Mouse (Mus musculus) duodenum, adult 2 months (tissue): ENCODE measurements around the gene Olfr625-ps1. TPM values are rescaled to one million over a fixed set of nuclear protein-coding genes. Genes with fewer than 3 reads are reported as not detected.

Experiments
- polyA plus RNA-seq: library from polyadenylated mRNA; depleted of rRNA; stranded (reverse); fragments of >200 nt; gene quantifications from 2 replicates; pipeline ENCODE4 v1.2.3, GENCODE M21; 2012; ENCODE audit warnings: low replicate concordance; rRNA removed

Gene Olfr625-ps1
- not detected in 2 replicates for polyA plus RNA-seq

DNA sequence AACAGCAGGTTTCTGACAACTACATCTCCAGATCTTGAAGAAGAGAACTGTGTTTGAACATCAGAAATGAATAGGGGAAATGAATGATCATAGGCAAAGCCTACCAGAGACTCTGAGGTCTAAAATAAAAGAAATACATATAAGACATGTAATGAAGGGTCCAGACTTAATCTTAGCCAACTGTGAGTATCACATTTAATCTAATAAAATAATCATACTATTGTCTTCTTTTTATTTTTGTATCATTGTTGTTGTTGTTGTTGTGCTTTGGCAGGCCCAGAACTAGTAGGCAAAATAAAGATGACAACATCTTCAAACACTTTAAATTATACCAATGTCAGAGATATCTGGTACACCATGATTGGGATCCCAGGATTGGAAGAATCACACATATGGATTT lies at the start of gene Olfr625-ps1:
Olfr625-ps1 (plus strand) TSS at position 301 of the 400 bp plus-strand sequence.

DNA sequence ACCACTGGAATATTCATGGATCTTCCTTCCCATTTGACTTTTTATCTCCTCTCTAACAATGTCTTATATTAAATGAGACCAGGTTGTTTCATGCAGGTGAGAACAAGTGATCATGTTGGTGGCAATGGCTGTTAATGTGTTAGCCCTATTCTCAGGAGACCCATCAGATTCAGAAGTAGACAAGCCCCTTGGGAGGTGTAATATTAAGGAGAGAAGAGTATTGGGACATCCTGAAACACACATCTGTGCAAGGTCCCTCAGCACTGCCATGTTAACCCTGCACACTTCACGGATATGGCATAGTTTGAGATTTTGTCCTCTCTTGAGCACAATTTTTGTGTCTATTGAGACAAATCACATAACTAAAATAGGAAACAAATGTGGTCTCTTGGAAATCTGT lies 39.9 kb upstream of the Olfr625-ps1 start, which contains the start of gene Olfr622:
Olfr622 (minus strand) TSS at position 101 of the 400 bp plus-strand sequence.

GRCm38 (mm10) chr7:103663598-103663997 lies 18.9 kb upstream of the Olfr625-ps1 start, which contains the start of gene Olfr623:
Gene Olfr623 (minus strand): TSS chr7:103663698.

GRCm38 (mm10) chr7:103671091-103671490 lies 11.4 kb upstream of the Olfr625-ps1 start, which contains the start of gene Olfr624:
Gene Olfr624 (minus strand): TSS chr7:103671191.

GRCm38 (mm10) chr7:103714371-103714770 lies 31.9 kb downstream of the Olfr625-ps1 start, which contains the start of gene Olfr243:
Gene Olfr243 (plus strand): TSS chr7:103714671.

GRCm38 (mm10) chr7:103730074-103730473 lies 47.6 kb downstream of the Olfr625-ps1 start, which contains the start of gene Olfr628:
Gene Olfr628 (plus strand): TSS chr7:103730374.

Other genes with a start within 250 kb of the Olfr625-ps1 start
- gene Olfr605, start 237.3 kb upstream of the Olfr625-ps1 start, polyA plus RNA-seq = not detected in 2 replicates
- gene Olfr606, start 233.7 kb upstream of the Olfr625-ps1 start, polyA plus RNA-seq = not detected in 2 replicates
- gene Olfr607, start 218.6 kb upstream of the Olfr625-ps1 start, polyA plus RNA-seq = not detected in 2 replicates
- not detected in 2 replicates for gene Olfr608, start 212.8 kb upstream of the Olfr625-ps1 start, polyA plus RNA-seq
- gene Olfr609, start 184.7 kb upstream of the Olfr625-ps1 start, polyA plus RNA-seq = not detected in 2 replicates
- gene Olfr610, start 170.6 kb upstream of the Olfr625-ps1 start, polyA plus RNA-seq = not detected in 2 replicates
- not detected in 2 replicates for gene Olfr611, start 161.9 kb upstream of the Olfr625-ps1 start, polyA plus RNA-seq
- not detected in 2 replicates for gene Olfr612, start 140.0 kb upstream of the Olfr625-ps1 start, polyA plus RNA-seq
- not detected in 2 replicates for gene Olfr613, start 134.6 kb upstream of the Olfr625-ps1 start, polyA plus RNA-seq
- gene Olfr615, start 126.6 kb upstream of the Olfr625-ps1 start, polyA plus RNA-seq = not detected in 2 replicates
- not detected in 2 replicates for gene Olfr616, start 113.6 kb upstream of the Olfr625-ps1 start, polyA plus RNA-seq
- not detected in 2 replicates for gene Olfr617, start 109.7 kb upstream of the Olfr625-ps1 start, polyA plus RNA-seq
- not detected in 2 replicates for gene Olfr618, start 92.6 kb upstream of the Olfr625-ps1 start, polyA plus RNA-seq
- not detected in 2 replicates for gene Olfr619, start 82.1 kb upstream of the Olfr625-ps1 start, polyA plus RNA-seq
- gene Olfr620, start 70.2 kb upstream of the Olfr625-ps1 start, polyA plus RNA-seq = not detected in 2 replicates
- gene Olfr622, start 40.0 kb upstream of the Olfr625-ps1 start, polyA plus RNA-seq = not detected in 2 replicates
- gene Olfr623, start 19.0 kb upstream of the Olfr625-ps1 start, polyA plus RNA-seq = not detected in 2 replicates
- gene Olfr624, start 11.5 kb upstream of the Olfr625-ps1 start, polyA plus RNA-seq = not detected in 2 replicates
- not detected in 2 replicates for gene Olfr243, start 32.0 kb downstream of the Olfr625-ps1 start, polyA plus RNA-seq
- not detected in 2 replicates for gene Olfr628, start 47.7 kb downstream of the Olfr625-ps1 start, polyA plus RNA-seq
- gene Olfr629, start 62.2 kb downstream of the Olfr625-ps1 start, polyA plus RNA-seq = not detected in 2 replicates
- not detected in 2 replicates for gene Olfr630, start 74.6 kb downstream of the Olfr625-ps1 start, polyA plus RNA-seq
- gene Olfr69, start 88.9 kb downstream of the Olfr625-ps1 start, polyA plus RNA-seq = not detected in 2 replicates
- not detected in 2 replicates for gene Olfr68, start 97.0 kb downstream of the Olfr625-ps1 start, polyA plus RNA-seq
- not detected in 2 replicates for gene Olfr67, start 109.1 kb downstream of the Olfr625-ps1 start, polyA plus RNA-seq
- gene Hbb-bt, start 131.3 kb downstream of the Olfr625-ps1 start, polyA plus RNA-seq = 34.6 and 126 TPM in 2 replicates
- gene Hbb-bs, start 145.4 kb downstream of the Olfr625-ps1 start, polyA plus RNA-seq = 335 and 1,183 TPM in 2 replicates
- not detected in 2 replicates for gene Hbb-bh2, start 157.8 kb downstream of the Olfr625-ps1 start, polyA plus RNA-seq
- gene Hbb-bh1, start 160.4 kb downstream of the Olfr625-ps1 start, polyA plus RNA-seq = not detected in 2 replicates
- not detected in 2 replicates for gene Hbb-y, start 170.5 kb downstream of the Olfr625-ps1 start, polyA plus RNA-seq
- not detected in 2 replicates for gene Olfr66, start 203.5 kb downstream of the Olfr625-ps1 start, polyA plus RNA-seq
- gene Olfr64, start 211.8 kb downstream of the Olfr625-ps1 start, polyA plus RNA-seq = not detected in 2 replicates
- not detected in 2 replicates for gene Olfr65, start 220.8 kb downstream of the Olfr625-ps1 start, polyA plus RNA-seq
- gene Olfr631, start 246.1 kb downstream of the Olfr625-ps1 start, polyA plus RNA-seq = not detected in 2 replicates